Mouse (Mus musculus): ENCODE results near the gene Setd7. TPM values are rescaled to one million over a fixed set of nuclear protein-coding genes. Genes with fewer than 3 reads are reported as not detected.
A peak's percentile ranks its signal among the peaks of the same experiment; 100 is the strongest.

Gene Setd7
- total and polyA plus RNA-seq, 2 experiments from 2014 or later, result 2.5 to 20.6 TPM

- no peak for TF ChIP-seq CTCF (IDR thresholded peaks at IDR 0.05; ENCODE audit: low read depth)
- Histone ChIP-seq H3K9ac (replicated peaks; ENCODE audit: low read length) (no peak overlapping the region), H3K27ac (no peak overlapping the region), H3K36me3 (ENCODE audit: insufficient read depth, low read length) (no peaks in the 10 kb centered on the region), H3K9me3 (ENCODE audit: low read length) (no peaks in the 10 kb centered on the region), H3K4me3 (ENCODE audit: low read length) (no peak overlapping the region), H3K4me2 (ENCODE audit: low read depth, low read length) (no peak overlapping the region), H3K27me3 (ENCODE audit: insufficient read depth, low read length) (no peaks in the 10 kb centered on the region), H3K4me1 (ENCODE audit: insufficient read depth, low read length) (no peaks in the 10 kb centered on the region)
- WGBS, result 97% methylated on average over 4 of the region's 4 CpGs
- DNase-seq (ENCODE audit: low spot score) (no peak), ATAC-seq (no peak)
Measured at GRCm38 (mm10) chr3:51499876-51500275, 60.8 kb downstream of the Setd7 start.

DNA sequence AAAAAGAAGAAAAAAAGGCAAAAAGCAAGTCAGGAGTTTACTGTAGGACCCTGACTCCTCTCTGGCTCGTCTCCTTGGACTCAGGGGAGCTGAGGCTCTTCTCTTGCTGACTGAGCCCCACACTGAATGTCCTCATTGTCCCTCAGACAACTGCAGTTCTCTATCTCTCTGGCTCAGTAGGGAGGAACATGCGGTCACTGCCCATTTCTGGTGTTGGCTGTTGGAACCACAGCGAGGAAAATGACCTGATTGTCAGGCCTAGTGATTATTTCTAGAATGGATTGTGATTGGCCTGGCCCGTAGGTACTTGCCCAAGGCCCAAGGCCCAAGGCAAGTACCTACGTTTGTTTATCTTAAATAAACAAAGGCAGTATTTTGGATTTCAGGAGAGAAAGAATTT lies 62.0 kb downstream of the Setd7 start:
- no peaks in the 10 kb centered on the region for H3K4me1 ChIP-seq (ENCODE audit: insufficient read depth, low read length)
- DNase-seq (ENCODE audit: low spot score) (no peak), ATAC-seq (no peak)
- WGBS, result 82% methylated on average over 5 of the region's 5 CpGs
- H3K4me2 ChIP-seq (ENCODE audit: low read depth, low read length), result no peak overlapping the region
- no peak for TF ChIP-seq CTCF (IDR thresholded peaks at IDR 0.05; ENCODE audit: low read depth)
- no peak overlapping the region for H3K9ac ChIP-seq (replicated peaks; ENCODE audit: low read length)
- H3K9me3 ChIP-seq (ENCODE audit: low read length), result no peaks in the 10 kb centered on the region
- H3K27ac ChIP-seq, result no peak overlapping the region
- H3K27me3 ChIP-seq (ENCODE audit: insufficient read depth, low read length), result no peaks in the 10 kb centered on the region
- no peak overlapping the region for H3K4me3 ChIP-seq (ENCODE audit: low read length)
- H3K36me3 ChIP-seq (ENCODE audit: insufficient read depth, low read length), result peaks cover 5% of the 10 kb centered on the region; the same call in 1 of the 2 replicates

DNA sequence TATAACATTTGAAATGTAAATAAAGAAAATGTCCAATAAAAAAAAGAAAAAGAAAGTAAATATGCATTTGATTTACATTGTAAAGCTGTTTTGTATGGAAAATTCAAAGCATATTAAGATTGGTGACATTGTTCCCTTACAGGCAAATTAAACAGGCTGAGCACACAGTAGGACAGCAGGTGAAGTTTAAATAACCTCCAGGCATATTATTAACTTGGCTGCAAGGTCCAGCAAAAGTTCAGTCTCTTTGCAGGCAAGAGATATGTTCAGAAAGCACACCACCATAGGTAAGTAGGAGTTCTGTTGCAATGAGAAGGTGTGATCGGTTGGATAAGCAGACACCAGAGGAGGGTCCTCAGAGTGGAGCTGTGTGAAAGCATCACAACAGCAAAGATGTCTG lies 62.7 kb downstream of the Setd7 start:
- H3K9me3 ChIP-seq (ENCODE audit: low read length), result no peaks in the 10 kb centered on the region
- no peak overlapping the region for H3K4me2 ChIP-seq (ENCODE audit: low read depth, low read length)
- DNase-seq (ENCODE audit: low spot score), result no peak
- no peaks in the 10 kb centered on the region for H3K27me3 ChIP-seq (ENCODE audit: insufficient read depth, low read length)
- ATAC-seq, result no peak
- peaks cover 10% of the 10 kb centered on the region; the same call in 1 of the 2 replicates for H3K36me3 ChIP-seq (ENCODE audit: insufficient read depth, low read length)
- no peak for TF ChIP-seq CTCF (IDR thresholded peaks at IDR 0.05; ENCODE audit: low read depth)
- 91% methylated on average over 1 of the region's 1 CpGs for WGBS
- no peak overlapping the region for H3K9ac ChIP-seq (replicated peaks; ENCODE audit: low read length)
- no peak overlapping the region for H3K4me3 ChIP-seq (ENCODE audit: low read length)
- H3K27ac ChIP-seq, result no peak overlapping the region
- H3K4me1 ChIP-seq (ENCODE audit: insufficient read depth, low read length), result no peaks in the 10 kb centered on the region

DNA sequence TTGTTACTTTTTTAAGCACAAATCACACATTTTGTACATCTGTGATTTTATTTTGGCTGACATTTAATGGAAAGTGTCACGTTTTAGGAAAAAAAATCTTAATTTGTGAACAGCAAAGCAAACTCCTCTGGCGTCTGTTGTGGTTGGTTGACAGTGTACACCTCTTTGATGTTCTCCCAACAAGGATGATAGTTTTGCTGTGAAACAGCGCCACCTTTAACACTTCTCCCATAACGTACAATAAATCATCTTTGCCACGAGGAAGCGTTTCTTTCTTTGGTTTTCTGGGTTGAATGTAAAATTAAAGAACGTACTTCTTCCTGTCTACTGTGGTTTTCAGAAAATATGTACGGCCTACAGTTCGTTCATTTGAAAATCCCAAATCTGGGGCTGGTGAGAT lies 65.0 kb downstream of the Setd7 start:
- Histone ChIP-seq H3K4me1 (ENCODE audit: insufficient read depth, low read length) (no peaks in the 10 kb centered on the region), H3K9me3 (ENCODE audit: low read length) (no peaks in the 10 kb centered on the region), H3K4me2 (ENCODE audit: low read depth, low read length) (no peak overlapping the region), H3K27ac (no peak overlapping the region), H3K36me3 (ENCODE audit: insufficient read depth, low read length) (peaks cover 10% of the 10 kb centered on the region; the same call in 1 of the 2 replicates), H3K27me3 (ENCODE audit: insufficient read depth, low read length) (no peaks in the 10 kb centered on the region), H3K9ac (replicated peaks; ENCODE audit: low read length) (no peak overlapping the region), H3K4me3 (ENCODE audit: low read length) (no peak overlapping the region)
- no peak for TF ChIP-seq CTCF (IDR thresholded peaks at IDR 0.05; ENCODE audit: low read depth)
- DNase-seq (ENCODE audit: low spot score), result no peak
- WGBS, result 96% methylated on average over 9 of the region's 9 CpGs
- ATAC-seq, result no peak

GRCm38 (mm10) chr3:51494466-51494865 lies 66.2 kb downstream of the Setd7 start:
- Histone ChIP-seq H3K27me3 (ENCODE audit: insufficient read depth, low read length) (no peaks in the 10 kb centered on the region), H3K27ac (no peak overlapping the region), H3K9me3 (ENCODE audit: low read length) (no peaks in the 10 kb centered on the region), H3K4me3 (ENCODE audit: low read length) (no peak overlapping the region), H3K4me1 (ENCODE audit: insufficient read depth, low read length) (no peaks in the 10 kb centered on the region), H3K9ac (replicated peaks; ENCODE audit: low read length) (no peak overlapping the region), H3K4me2 (ENCODE audit: low read depth, low read length) (no peak overlapping the region), H3K36me3 (ENCODE audit: insufficient read depth, low read length) (peaks cover 10% of the 10 kb centered on the region; the same call in 1 of the 2 replicates)
- DNase-seq (ENCODE audit: low spot score) (no peak), ATAC-seq (no peak)
- 67% methylated on average over 2 of the region's 2 CpGs for WGBS
- TF ChIP-seq CTCF (IDR thresholded peaks at IDR 0.05; ENCODE audit: low read depth), result no peak

- no peaks in the 10 kb centered on the region for H3K4me1 ChIP-seq (ENCODE audit: insufficient read depth, low read length)
- H3K36me3 ChIP-seq (ENCODE audit: insufficient read depth, low read length), result peaks cover 10% of the 10 kb centered on the region; the same call in 1 of the 2 replicates
- no peak overlapping the region for H3K4me2 ChIP-seq (ENCODE audit: low read depth, low read length)
- no peak overlapping the region for H3K4me3 ChIP-seq (ENCODE audit: low read length)
- no peak overlapping the region for H3K9ac ChIP-seq (replicated peaks; ENCODE audit: low read length)
- WGBS, result 87% methylated on average over 13 of the region's 13 CpGs
- no peak overlapping the region for H3K27ac ChIP-seq
- H3K9me3 ChIP-seq (ENCODE audit: low read length), result no peaks in the 10 kb centered on the region
- DNase-seq (ENCODE audit: low spot score), result no peak
- no peak for ATAC-seq
- TF ChIP-seq CTCF (IDR thresholded peaks at IDR 0.05; ENCODE audit: low read depth), result no peak
- H3K27me3 ChIP-seq (ENCODE audit: insufficient read depth, low read length), result no peaks in the 10 kb centered on the region
Measured at GRCm38 (mm10) chr3:51493272-51493838, 67.3 kb downstream of the Setd7 start.

- Histone ChIP-seq H3K27me3 (ENCODE audit: insufficient read depth, low read length) (no peaks in the 10 kb centered on the region), H3K9ac (replicated peaks; ENCODE audit: low read length) (no peak overlapping the region), H3K9me3 (ENCODE audit: low read length) (no peaks in the 10 kb centered on the region), H3K4me3 (ENCODE audit: low read length) (no peak overlapping the region), H3K4me2 (ENCODE audit: low read depth, low read length) (no peak overlapping the region), H3K36me3 (ENCODE audit: insufficient read depth, low read length) (peaks cover 10% of the 10 kb centered on the region; the same call in 1 of the 2 replicates), H3K27ac (peak overlapping the region; percentile 56), H3K4me1 (ENCODE audit: insufficient read depth, low read length) (peaks cover 7% of the 10 kb centered on the region)
- TF ChIP-seq CTCF (IDR thresholded peaks at IDR 0.05; ENCODE audit: low read depth), result no peak
- WGBS, result 76% methylated on average over 7 of the region's 7 CpGs
- ATAC-seq (peak; percentile 55; the same call in 1 of the 2 replicates), DNase-seq (ENCODE audit: low spot score) (peak; percentile 49)
Measured at GRCm38 (mm10) chr3:51490088-51490753, 70.5 kb downstream of the Setd7 start.

All from hindbrain, postnatal 0 days (tissue).